Mouse (Mus musculus) heart, postnatal 0 days (tissue): Measurements from ENCODE around the gene Sdf4.

ENCODE experiments used
- CTCF ChIP-seq: IDR thresholded peaks from 2 replicates; pipeline ENCODE4 v1.5.1; 2016; ENCODE audit warnings: antibody characterized with exemption, control low read depth, low read depth
- EP300 ChIP-seq: IDR thresholded peaks from 2 replicates; pipeline ENCODE4 v1.6.1; 2016; ENCODE audit warnings: antibody characterized with exemption, low read depth

GRCm38 (mm10) chr4:156023520-156023919, 30.8 kb downstream of the Sdf4 start:
- no peak for TF ChIP-seq CTCF
- TF ChIP-seq EP300, result no peak
